Mouse (Mus musculus) neutrophil, adult 5-6 weeks (primary cell): ENCODE data around the gene Olfr13. TPM values are rescaled to one million over a fixed set of nuclear protein-coding genes. Genes with fewer than 3 reads are reported as not detected.
"Not testable (repeated sequence)": the region's sequence is repeated elsewhere in the genome, so short reads cannot be mapped to it uniquely, and the experiment has no call there.

Experiments used
- ATAC-seq: fragments of 151-379, 151-347 bp; 2 replicates; pipeline ENCODE4 v1.8.0; 2017; ENCODE audit warnings: mild to moderate bottlenecking, moderate TSS enrichment; ENCODE audit not compliant: insufficient number of reproducible peaks, poor library complexity, low FRiP score, severe bottlenecking; ENCODE audit errors: extremely low read depth
- total RNA-seq: library from RNA; stranded (forward); fragments of 200-1000 nt; gene quantifications from 2 replicates; pipeline ENCODE4 v1.2.3, GENCODE M21; 2017

Gene Olfr13
- total RNA-seq: not detected in 2 replicates

DNA sequence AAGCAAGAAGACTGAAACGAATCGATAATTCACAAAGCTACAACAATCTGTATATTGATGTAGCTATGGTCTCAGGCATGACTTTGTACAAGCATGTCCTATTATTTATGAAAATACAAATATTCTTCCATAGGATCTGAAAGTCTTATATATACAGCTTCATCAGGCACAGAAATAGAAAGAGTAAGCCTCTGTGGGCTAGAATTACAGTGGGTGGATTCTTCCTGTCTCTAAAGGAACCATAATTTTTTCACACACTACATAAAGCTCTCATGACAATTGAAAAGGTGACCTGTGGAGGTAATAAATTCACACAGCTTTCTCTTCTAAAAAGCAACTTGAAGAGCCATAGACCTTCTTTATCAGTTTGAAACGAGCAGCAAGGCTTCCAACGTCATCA, at the start of gene Olfr13:
Olfr13 (plus strand) TSS at position 301 of the 400 bp plus-strand sequence.
- ATAC-seq: no peak

DNA sequence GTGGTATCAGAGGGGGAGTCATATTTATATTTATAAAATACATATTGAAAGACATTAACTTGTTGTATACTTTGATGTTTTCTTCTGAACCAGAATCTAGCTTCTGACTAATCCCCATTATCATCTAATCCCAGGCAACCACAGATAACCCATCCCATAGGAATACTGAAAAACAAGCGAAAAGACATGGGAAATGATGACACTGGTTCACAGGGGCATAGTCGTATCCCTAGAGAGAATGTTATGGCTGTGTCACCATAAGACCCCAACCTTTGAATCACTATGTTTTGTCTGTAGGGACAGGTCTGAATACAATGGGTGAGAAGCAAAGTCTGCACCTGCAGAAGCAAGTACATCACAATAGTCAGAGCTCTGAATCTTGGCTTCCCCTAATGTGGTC, 25.7 kb upstream of the Olfr13 start, which contains the start of gene Olfr237-ps1:
Olfr237-ps1 (plus strand) TSS at position 301 of the 400 bp plus-strand sequence.
- not testable (repeated sequence) for ATAC-seq

DNA sequence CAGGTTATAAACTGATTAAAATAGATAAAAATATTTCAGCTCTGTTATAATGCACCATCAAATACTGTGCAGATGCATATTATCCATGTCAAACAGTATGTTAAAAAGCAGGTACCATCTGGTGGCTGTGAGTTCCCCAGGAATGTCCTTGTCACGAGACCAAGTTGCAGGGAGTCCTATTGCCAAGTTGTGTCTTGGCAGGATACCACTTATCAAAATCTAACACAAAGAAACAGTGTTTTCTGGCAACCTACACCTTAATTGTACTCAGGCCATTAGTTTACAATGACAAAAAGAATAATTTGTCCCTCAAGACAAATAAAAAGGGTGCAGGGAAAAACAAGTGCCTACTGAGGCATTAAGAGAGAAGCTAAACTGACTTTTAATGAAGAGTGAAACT, 12.4 kb upstream of the Olfr13 start:
- ATAC-seq: no peak

DNA sequence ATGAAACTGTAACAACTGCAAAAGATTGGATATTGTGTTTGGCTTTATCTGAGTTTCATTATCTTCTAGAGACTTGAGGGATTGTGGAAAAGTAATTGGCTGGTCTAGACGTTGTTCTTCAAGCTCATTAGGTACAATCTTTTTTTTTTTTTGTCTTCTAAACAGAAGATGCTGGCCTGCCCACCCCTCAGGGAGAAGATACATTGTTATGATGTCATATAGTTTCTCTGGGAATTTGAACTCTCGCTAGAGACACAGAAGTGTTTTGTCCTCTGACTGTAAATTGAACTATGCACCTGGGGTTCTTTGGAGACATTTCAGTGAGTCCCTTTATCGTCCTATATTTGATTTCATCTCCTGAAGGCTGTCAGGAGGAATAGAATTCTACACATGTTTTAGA, 9.0 kb upstream of the Olfr13 start, which contains the start of gene Olfr437:
Olfr437 (plus strand) TSS at position 301 of the 400 bp plus-strand sequence.
- no peak for ATAC-seq

DNA sequence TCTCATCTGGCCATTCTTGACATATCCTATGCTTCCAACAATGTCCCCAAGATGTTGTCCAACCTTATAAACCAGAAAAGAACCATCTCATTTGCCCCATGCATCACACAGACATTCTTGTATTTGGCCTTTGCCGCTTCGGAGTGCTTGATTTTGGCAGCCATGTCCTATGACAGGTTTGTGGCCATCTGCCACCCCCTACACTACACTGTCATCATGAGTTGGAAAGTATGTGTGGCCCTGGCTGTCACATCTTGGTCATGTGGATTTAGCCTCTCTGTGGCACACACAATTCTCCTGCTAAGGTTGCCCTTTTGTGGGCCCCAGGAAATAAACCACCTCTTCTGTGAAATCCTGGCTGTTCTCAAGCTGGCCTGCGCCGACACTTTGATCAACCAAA, 4.7 kb upstream of the Olfr13 start:
- ATAC-seq: no peak

DNA sequence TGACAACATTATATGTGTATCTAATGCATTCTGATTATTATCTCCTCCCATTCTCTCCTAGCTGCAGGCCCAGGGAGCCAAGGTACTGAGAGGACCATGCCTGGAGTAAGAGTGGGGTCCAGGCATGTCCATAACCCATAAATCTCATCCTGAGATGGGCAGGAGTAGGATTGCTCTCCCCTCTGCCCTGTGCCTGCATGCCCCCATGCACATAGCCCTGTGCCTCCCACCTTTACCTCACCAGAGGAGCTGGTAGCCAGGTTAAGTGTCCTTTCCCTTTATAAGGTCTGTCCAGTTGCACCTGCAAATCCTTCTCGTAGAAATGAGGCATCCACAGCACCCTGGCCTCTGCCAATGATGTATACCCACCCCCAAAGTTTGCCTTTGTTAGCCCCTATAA, 6.2 kb downstream of the Olfr13 start:
- no peak for ATAC-seq

DNA sequence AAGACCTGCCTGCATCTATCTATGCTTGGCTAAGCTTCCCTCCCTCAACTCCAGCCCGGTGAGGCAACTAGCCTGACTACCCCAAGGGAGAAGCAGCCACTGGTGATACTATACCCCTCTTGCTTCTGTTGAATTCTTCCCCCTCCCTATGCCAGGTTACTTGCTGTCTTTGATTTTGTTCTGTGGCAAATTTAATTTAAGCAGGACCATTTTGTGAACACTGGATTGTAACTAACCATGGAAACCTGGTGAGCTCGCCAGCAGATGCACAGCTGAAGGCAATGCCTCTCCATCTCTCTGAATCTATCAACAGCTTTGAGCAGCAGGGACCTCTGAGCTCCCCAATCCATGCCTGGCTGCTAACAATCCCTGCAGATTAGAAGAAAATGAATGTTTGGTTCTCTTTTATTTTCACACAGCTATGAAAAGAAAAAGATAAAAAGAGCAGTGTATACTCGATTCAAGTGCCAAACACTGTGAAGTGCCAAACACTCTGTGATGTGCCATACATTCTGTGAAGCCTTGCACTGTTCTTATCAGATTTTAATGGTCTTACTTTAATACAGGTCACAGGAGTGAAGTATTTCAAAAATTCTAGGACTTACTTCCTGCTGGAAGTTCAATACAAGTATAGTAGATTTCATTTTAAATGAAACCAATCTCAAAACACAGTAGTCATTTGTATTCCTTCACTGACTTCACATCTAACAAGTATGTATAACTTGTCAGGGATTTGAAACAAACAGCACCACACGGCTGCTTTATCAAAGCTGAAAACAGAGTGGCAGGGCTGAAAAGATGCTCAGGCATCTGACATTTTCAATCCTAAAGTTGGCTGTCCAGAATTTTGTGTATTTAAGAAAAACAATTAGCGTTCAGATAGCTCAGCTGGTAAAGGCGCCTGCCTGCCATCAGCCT, 6.9 kb downstream of the Olfr13 start:
- ATAC-seq: no peak

DNA sequence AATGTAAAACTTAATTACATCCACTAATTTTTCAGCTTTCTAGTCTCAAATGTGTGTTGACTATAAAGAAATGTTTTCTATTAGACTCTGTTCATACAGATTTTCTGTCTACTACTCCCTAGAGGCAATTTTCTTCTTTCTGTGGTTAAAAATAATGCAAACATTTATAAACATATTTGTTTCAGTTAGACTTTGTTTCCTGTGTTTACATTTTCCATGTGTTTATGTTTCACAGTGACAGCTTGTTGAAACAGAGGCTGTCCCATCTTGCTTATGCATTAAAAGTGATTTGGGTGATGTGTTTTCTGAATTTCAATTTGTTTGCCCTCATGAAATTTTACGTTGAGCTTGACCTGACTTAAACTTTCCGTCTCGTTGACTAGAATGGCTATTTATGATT, 19.0 kb downstream of the Olfr13 start:
- ATAC-seq: no peak

DNA sequence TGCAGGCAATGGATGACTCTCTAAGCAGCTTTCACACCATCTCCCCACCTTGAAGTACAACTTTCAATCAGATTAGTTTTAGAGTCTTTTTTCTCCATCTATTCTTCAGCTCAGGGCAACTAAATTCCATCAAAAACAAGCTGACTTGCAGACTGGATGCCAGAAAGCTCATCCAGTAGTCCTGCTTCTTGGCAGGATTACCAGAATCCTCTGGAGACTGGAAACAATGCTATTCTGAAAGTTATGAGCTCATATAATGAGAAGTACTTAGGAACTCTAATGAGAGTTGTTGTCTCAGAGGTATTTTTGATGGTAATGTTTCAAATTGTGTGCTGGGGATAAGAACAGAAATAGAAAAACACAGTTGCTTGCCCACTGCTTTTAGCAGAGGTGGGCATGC, 24.8 kb downstream of the Olfr13 start, which contains the start of gene Olfr435:
Olfr435 (plus strand) TSS at position 366 of the 400 bp plus-strand sequence.
- no peak for ATAC-seq

DNA sequence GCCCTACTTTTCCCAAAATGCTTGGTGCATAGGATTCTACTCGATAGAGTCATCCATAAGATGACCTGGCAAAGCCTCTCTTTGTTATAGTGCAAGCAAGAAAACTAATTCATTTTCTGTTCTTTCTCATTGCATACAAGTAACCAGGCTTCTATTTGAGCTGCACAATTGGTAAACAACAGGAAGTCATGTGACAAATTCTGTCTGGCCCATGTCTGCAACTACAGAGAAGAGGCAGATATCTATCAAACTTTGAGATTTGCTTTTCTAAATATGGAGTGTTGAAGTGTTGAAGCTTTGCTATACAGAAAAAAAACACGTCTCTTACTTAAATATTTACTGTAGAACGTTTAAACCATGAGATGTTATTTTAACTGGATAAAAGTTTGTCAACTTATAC, 26.2 kb downstream of the Olfr13 start:
- ATAC-seq: no peak

DNA sequence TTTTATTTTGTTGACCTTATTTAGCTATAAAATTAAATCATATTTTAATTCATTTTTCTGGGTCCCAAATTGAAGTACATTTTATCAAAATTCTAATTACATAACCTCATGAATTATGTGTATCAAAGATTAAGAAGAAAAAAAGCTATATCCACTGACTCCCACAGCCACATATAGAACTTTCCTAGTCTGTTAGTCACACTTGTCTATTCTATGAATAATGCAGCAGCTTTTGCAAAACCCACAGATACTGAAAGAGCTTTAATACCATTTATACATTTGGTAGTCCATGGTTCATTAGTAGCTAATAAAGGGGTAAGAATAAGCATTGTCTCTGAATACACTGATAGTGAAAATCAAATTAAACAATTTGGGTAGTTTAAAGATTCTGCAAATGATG, 30.8 kb downstream of the Olfr13 start:
- no peak for ATAC-seq

DNA sequence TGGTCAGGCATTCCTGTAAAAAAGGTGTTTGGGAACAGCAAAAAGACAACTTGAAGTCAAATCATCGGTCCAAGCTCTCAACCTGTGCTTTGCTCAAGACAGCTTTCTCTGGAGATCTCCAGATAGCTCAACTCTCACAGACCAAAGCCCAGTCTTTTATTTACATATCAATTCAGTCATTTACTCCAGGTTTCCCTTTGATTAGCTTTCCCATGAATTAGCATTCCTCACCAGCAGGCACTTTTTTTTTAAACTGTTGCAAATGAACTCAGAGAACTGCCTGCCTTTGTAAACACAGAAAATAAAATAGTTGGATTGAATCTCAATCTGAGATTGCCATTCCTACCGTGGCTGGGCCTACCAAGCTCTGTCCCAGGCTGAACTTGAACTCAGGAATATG, 33.4 kb downstream of the Olfr13 start:
- no peak for ATAC-seq

DNA sequence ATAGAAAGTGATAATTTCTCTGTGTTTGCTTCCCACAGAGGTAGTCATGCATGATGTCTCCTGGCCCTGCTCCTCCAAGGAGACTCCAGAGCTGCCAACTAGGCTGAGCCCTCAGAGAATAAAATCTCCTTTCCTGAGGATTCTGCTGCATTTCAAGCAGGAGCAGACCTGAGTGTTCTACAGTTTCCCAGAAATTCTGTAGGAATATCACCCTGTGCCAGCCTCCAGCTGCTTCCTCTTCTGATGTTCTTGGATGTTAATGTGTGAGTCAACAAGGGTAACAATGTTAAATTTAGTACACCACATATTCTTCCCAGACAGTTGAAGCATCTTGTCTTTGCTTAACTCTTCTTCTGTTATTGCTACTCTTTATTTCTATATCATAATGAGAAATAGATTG, 40.9 kb downstream of the Olfr13 start, which contains the start of gene Olfr434:
Olfr434 (plus strand) TSS at position 149 of the 400 bp plus-strand sequence.
- ATAC-seq: not testable (repeated sequence)

Other genes starting within 250 kb of the Olfr13 start
- gene Olfr444, start 223.1 kb upstream of the Olfr13 start, total RNA-seq: not detected in 2 replicates
- gene Olfr441, start 65.8 kb upstream of the Olfr13 start, total RNA-seq: not detected in 2 replicates
- 0.12 TPM in 1 of 2 replicates, not detected in the other for gene Olfr237-ps1, start 25.6 kb upstream of the Olfr13 start, total RNA-seq
- not detected in 2 replicates for gene Olfr437, start 8.9 kb upstream of the Olfr13 start, total RNA-seq
- gene Olfr435, start 25.0 kb downstream of the Olfr13 start, total RNA-seq: not detected in 2 replicates
- gene Olfr434, start 40.9 kb downstream of the Olfr13 start, total RNA-seq: not detected in 2 replicates
- not detected in 2 replicates for gene Olfr47, start 59.4 kb downstream of the Olfr13 start, total RNA-seq
- gene Arhgef5, start 93.4 kb downstream of the Olfr13 start, total RNA-seq: 0.23 TPM in 1 of 2 replicates, not detected in the other
- gene Nobox, start 137.4 kb downstream of the Olfr13 start, total RNA-seq: not detected in 2 replicates